Mouse (Mus musculus) intestine, embryonic 16.5 days (tissue): ENCODE results near the gene Hspa12a. TPM values are rescaled to one million over a fixed set of nuclear protein-coding genes. Genes with fewer than 3 reads are reported as not detected.
A peak's percentile ranks its signal among the peaks of the same experiment; 100 is the strongest.

Experiments used
- ATAC-seq: fragments of 200-750 bp; cut with Nextera tagmentation; 2 replicates; pipeline ENCODE4 v1.8.0; 2017; ENCODE audit warnings: moderate TSS enrichment, moderate library complexity
- H3K27ac ChIP-seq: fragments of 300-500 bp; sonication (generic); 2 replicates; pipeline ENCODE4 v1.5.1; 2014; ENCODE audit warnings: mild to moderate bottlenecking, low read length
- H3K27me3 ChIP-seq: fragments of 300-500 bp; sonication (generic); replicated peaks from 2 replicates; pipeline ENCODE4 v1.6.1; 2014; ENCODE audit warnings: low read length, control low read depth, mixed read lengths; ENCODE audit not compliant: control insufficient read depth, insufficient read depth
- H3K36me3 ChIP-seq: fragments of 300-500 bp; sonication (generic); 2 replicates; pipeline ENCODE4 v1.6.1; 2014; ENCODE audit warnings: low read length, control low read depth; ENCODE audit not compliant: control insufficient read depth, insufficient read depth
- H3K4me1 ChIP-seq: fragments of 300-500 bp; sonication (generic); 2 replicates; pipeline ENCODE4 v1.6.1; 2014; ENCODE audit warnings: low read length, control low read depth, mixed read lengths; ENCODE audit not compliant: control insufficient read depth, insufficient read depth
- H3K4me2 ChIP-seq: fragments of 300-500 bp; sonication (generic); 2 replicates; pipeline ENCODE4 v1.6.1; 2014; ENCODE audit warnings: low read depth, low read length, control low read depth
- H3K4me3 ChIP-seq: fragments of 300-500 bp; sonication (generic); 2 replicates; pipeline ENCODE4 v1.5.1; 2014; ENCODE audit warnings: mild to moderate bottlenecking, low read length
- H3K9ac ChIP-seq: fragments of 300-500 bp; sonication (generic); 2 replicates; pipeline ENCODE4 v1.6.1; 2014; ENCODE audit warnings: low read depth, low read length
- H3K9me3 ChIP-seq: fragments of 300-500 bp; sonication (generic); 2 replicates; pipeline ENCODE4 v1.6.1; 2016; ENCODE audit warnings: low read length, control low read depth; ENCODE audit not compliant: control insufficient read depth
- WGBS: fragments of 180-500 bp; shearing (Covaris S2); extraction: QIAGEN DNeasy Blood & Tissue Kit; methylation state at CpG from one replicate; pipeline ENCODE4 v1.1.7; 2014; 5-methylcytosine and 5-hydroxymethylcytosine counted together
- polyA plus RNA-seq: library from polyadenylated mRNA; unstranded; fragments of >200 nt; fragmentation: Nextera tagmentation; extraction: Ambion mirVana; gene quantifications from 2 replicates; pipeline ENCODE4 v1.2.1, GENCODE M21; 2015

Hspa12a gene
- polyA plus RNA-seq, 1 experiment from 2014 or later: 4.2 TPM

DNA sequence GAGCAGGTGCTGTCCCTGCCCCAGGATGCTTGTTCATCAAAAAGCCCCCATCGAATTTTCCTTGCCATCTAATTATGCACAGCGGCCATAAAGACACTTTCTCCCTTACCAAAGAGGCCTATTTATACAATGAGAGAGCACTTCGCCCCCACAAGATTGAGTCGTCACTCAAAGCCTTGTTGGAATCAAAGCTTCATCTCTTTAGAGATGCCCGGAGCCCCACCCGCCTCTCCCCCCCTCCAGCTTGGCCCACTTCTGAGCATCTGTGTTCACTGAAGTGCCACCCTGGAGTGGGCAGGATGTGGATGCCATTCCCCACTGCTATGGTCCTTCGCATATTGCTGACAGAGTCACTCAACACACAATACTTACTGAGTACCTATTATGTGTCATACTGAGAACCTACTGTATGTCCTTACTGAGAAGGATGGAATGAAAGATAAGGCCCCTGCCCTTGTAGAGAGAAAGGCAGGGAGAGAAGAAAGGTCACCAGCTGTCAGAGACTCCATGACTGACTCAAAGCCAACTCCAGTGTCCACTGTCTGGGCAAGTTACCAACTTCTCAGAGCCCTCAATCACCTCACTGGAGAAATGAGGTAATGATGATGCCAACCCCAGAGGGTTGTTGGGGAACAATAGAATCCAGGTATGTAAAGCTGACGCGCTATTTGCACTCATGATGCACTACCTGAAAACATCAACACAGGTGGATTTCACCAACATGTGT lies 87.2 kb downstream of the Hspa12a start:
- no peak overlapping the region for H3K4me2 ChIP-seq
- peaks cover 5% of the 10 kb centered on the region; the same call in 1 of the 2 replicates for H3K27me3 ChIP-seq
- H3K9me3 ChIP-seq: no peaks in the 10 kb centered on the region
- H3K36me3 ChIP-seq: no peaks in the 10 kb centered on the region
- 88% methylated on average over 9 of the region's 9 CpGs for WGBS
- no peak for ATAC-seq
- H3K4me1 ChIP-seq: peaks cover 28% of the 10 kb centered on the region
- no peak overlapping the region for H3K27ac ChIP-seq
- H3K9ac ChIP-seq: no peak overlapping the region
- H3K4me3 ChIP-seq: no peak overlapping the region

DNA sequence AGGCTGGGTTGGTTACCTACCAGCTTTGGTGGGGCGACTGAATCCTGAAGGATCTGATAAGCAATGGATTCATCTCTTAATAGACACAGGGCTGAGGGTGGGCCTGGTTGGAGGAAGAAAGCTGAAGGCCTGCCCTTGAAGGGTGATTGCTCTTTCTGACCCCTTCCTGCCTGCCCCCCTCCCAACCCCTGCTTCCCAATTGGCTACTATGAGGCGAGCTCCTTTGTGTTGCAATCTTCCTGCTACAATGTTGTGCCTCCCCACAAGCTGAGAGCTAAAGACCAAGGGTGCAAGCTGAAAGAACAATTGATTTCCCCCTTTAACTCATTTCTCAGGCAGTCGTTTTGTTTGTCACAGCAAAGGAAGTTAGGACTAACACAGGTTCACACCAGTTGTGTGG lies 88.6 kb downstream of the Hspa12a start:
- no peaks in the 10 kb centered on the region for H3K36me3 ChIP-seq
- ATAC-seq: no peak
- H3K27me3 ChIP-seq: peaks cover 5% of the 10 kb centered on the region; the same call in 1 of the 2 replicates
- no peak overlapping the region for H3K4me2 ChIP-seq
- H3K9me3 ChIP-seq: no peaks in the 10 kb centered on the region
- peaks cover 24% of the 10 kb centered on the region for H3K4me1 ChIP-seq
- WGBS: 63% methylated on average over 3 of the region's 3 CpGs
- H3K9ac ChIP-seq: no peak overlapping the region
- no peak overlapping the region for H3K4me3 ChIP-seq
- no peak overlapping the region for H3K27ac ChIP-seq

DNA sequence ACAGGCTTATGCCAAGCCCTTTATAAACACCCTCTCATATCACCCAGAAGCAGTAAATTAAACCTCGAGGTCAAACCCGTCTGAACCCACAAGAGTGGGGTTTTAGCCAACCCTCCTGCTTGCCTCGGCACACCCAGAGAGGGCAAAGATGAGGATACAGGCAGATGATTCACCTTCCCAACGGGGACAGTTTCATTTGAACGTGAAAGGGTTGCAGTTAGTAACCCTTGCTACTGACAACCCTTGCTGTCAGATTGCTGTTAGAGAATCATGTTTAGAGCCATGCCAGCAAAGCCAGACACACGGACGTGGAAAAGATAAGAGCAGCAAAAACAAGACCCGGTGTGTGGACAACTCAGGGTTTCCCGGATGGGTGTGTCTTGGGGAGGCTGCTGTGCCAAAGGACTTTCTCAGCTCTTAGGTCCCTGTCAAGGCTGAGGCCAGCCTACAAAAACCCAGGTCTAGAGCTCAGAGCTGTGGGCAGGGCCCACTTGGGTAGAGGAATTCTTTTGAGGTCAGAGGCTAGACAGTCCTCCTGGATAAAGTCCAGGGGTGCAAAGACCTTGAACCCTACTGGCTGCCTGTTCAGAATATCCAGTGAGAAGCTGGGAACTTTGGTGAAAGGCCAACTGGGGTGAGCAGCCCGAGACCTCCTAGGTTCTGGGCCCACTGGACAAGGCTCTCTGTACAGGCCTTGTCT lies 90.3 kb downstream of the Hspa12a start:
- H3K27ac ChIP-seq: no peak overlapping the region
- no peak overlapping the region for H3K4me3 ChIP-seq
- no peak; the same call in 1 of the 2 replicates for ATAC-seq
- H3K36me3 ChIP-seq: no peaks in the 10 kb centered on the region
- WGBS: 51% methylated on average over 10 of the region's 10 CpGs
- peaks cover 17% of the 10 kb centered on the region for H3K4me1 ChIP-seq
- H3K9ac ChIP-seq: 0 out of 2 replicates have a peak overlapping the region, but pooled peaks have one; percentile 6
- H3K4me2 ChIP-seq: no peak overlapping the region
- H3K27me3 ChIP-seq: no peaks in the 10 kb centered on the region
- H3K9me3 ChIP-seq: no peaks in the 10 kb centered on the region

DNA sequence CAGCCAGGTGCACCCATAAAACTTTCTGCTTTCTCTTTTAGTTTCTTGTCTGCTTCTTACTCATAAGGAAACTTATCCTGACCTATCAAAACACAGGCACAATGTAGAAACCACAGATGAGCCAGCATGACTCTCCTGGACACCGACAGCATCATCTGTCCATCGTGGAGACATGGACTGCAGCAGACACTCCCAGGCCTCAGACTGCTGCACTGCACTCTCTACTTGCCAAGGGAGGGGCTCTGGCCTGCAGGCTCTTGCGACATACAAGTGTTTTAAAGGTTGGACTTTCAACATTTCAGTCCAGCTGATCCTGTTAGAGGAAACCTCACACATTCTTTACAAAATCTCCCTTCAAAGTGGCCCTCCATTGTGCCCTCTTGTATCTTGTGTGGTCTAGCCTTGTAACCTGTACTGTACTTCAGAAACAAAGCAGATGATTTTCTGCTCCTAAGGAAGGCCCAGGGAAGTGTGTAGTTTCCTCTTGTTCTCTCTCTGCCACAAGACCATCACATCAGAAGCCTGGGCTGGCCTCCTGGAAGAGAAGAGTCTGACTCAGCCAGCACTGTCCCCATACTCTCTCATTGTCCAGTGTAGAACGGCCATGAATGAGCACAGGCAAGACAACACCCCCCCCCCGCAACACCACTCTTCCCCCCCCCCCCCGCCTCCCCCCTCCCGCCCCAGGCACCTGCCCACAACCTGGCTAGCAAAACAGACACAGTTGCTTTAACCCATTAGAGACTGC lies 92.6 kb downstream of the Hspa12a start:
- Histone ChIP-seq H3K4me2 (no peak overlapping the region), H3K27me3 (no peaks in the 10 kb centered on the region), H3K36me3 (no peaks in the 10 kb centered on the region), H3K9ac (no peak overlapping the region), H3K9me3 (no peaks in the 10 kb centered on the region), H3K4me3 (no peak overlapping the region), H3K4me1 (peaks cover 17% of the 10 kb centered on the region), H3K27ac (no peak overlapping the region)
- ATAC-seq: peak; percentile 87
- 37% methylated on average over 5 of the region's 7 CpGs for WGBS

DNA sequence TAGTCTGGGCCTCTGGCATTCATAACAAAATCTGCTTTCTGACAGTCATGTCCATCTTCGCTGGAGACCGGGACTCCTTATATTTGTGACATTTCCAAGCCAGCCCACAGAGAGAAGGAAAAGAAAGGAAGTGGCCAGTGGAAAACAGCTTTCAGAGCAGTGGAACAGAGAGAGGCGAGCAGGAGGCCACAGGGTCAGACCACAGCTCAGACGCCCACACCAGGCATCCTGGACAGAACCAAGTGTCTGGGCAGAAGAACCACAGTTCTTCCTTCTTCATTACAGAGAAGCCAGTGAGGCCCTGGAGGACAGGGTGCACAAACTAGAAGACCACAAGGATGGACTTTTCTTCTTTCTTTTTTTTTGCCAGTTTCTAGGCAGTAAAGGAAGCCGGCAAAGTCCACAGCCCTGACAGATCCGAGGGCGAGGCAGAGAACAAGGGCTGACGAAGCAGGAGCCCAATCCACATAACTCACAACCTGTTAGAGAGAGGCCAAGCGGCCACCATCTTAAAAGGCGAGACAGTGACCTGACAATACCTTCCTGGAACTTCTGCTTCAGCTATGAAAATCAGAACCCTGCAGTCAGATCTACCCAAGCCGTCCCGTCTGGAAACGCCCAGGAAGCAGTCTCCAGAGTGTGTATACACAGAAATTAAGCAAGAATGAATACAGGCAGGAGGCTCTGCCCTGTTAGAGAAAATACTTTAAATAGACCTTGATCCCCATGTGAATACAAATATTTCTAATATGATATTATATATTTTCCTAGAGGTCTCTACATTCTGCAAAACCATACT lies 93.9 kb downstream of the Hspa12a start:
- H3K9me3 ChIP-seq: no peaks in the 10 kb centered on the region
- no peak overlapping the region for H3K4me3 ChIP-seq
- no peaks in the 10 kb centered on the region for H3K36me3 ChIP-seq
- no peaks in the 10 kb centered on the region for H3K27me3 ChIP-seq
- no peak overlapping the region for H3K27ac ChIP-seq
- 59% methylated on average over 13 of the region's 13 CpGs for WGBS
- peaks cover 17% of the 10 kb centered on the region for H3K4me1 ChIP-seq
- ATAC-seq: no peak
- H3K9ac ChIP-seq: no peak overlapping the region
- no peak overlapping the region for H3K4me2 ChIP-seq

DNA sequence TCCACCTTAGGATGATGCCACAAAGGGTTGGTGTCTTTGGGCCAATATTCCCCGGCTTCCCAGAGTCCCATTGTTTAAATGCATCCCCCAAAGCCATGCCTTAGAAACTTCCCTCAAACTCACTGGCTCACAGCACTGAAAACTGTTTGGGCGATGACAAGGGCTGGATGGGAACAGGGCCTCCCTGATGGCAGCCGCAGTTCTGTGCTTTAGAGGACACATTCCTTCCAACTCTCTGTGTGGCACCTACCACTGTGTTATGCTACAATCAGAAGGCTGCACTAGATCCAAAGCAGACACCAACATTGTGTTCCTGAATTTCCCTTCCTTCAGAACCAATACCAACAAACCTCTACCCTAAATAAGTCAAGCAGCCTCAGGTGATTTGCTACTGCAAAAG lies 99.8 kb downstream of the Hspa12a start:
- Histone ChIP-seq H3K9ac (no peak overlapping the region), H3K27me3 (no peaks in the 10 kb centered on the region), H3K36me3 (no peaks in the 10 kb centered on the region), H3K4me3 (no peak overlapping the region), H3K4me2 (no peak overlapping the region), H3K9me3 (no peaks in the 10 kb centered on the region), H3K27ac (no peak overlapping the region), H3K4me1 (no peaks in the 10 kb centered on the region)
- WGBS: 87% methylated on average over 3 of the region's 3 CpGs
- ATAC-seq: no peak

DNA sequence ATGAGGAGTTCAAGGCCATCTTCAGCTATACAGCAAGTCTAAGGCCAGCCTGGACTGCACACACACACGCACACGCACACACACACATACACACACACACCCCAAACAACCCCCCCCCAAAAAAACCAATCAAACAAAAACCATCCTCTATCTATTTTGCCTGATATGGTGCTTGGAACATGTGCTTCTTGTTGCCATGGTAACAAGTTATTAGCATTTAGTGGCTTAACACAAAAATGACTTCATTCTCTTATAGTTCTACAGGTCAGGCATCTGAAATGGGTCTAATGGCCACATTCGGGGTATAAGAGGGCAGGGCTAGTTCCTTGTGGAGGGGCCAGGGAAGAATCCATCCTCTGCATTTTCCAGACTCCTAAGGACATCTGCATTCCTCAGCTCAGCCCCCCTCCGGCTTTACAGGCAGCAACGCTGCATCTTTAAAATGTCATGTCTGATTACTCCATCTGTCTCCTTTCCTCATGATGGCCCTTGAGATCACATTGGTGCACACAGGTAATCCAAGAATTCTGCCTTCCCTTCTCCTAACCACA lies 102.7 kb downstream of the Hspa12a start:
- no peaks in the 10 kb centered on the region for H3K9me3 ChIP-seq
- no peak for ATAC-seq
- WGBS: 81% methylated on average over 5 of the region's 5 CpGs

DNA sequence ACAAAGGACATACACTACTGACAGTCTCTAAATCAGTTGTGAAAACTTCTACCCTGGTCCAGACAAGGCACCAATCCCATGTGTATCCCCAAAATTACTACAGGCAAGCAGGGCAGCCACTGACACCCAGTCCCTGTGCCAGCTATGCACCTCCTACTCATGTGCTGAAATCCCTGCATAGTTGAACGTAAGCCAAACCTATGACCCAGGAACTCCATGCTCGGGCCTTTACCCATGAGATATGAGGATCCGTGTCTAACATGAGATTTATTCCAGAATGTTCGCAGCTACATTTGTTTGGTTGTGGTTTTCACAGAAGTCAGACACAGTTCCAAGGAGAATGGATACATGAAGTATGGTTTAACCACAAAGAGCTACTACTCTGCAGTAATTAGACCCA lies 103.6 kb downstream of the Hspa12a start:
- Histone ChIP-seq H3K4me3 (no peak overlapping the region), H3K9ac (no peak overlapping the region), H3K4me2 (no peak overlapping the region), H3K27me3 (no peaks in the 10 kb centered on the region), H3K36me3 (no peaks in the 10 kb centered on the region), H3K9me3 (no peaks in the 10 kb centered on the region), H3K4me1 (peaks cover 2% of the 10 kb centered on the region; the same call in 1 of the 2 replicates), H3K27ac (no peak overlapping the region)
- ATAC-seq: no peak
- WGBS: 79% methylated on average over 4 of the region's 4 CpGs

More for the DNA sequence above, 102.7 kb downstream of the Hspa12a start:
- no peaks in the 10 kb centered on the region for H3K27me3 ChIP-seq
- H3K36me3 ChIP-seq: no peaks in the 10 kb centered on the region
- peaks cover 2% of the 10 kb centered on the region; the same call in 1 of the 2 replicates for H3K4me1 ChIP-seq
- H3K9ac ChIP-seq: no peak overlapping the region
- no peak overlapping the region for H3K4me2 ChIP-seq
- H3K27ac ChIP-seq: no peak overlapping the region
- no peak overlapping the region for H3K4me3 ChIP-seq
